Mouse (Mus musculus): ENCODE measurements around the gene Card11. TPM values are rescaled to one million over a fixed set of nuclear protein-coding genes. Genes with fewer than 3 reads are reported as not detected.

Gene Card11
- total and polyA plus RNA-seq, 3 experiments, result 0.23 to 0.82 (median 0.80) TPM

DNA sequence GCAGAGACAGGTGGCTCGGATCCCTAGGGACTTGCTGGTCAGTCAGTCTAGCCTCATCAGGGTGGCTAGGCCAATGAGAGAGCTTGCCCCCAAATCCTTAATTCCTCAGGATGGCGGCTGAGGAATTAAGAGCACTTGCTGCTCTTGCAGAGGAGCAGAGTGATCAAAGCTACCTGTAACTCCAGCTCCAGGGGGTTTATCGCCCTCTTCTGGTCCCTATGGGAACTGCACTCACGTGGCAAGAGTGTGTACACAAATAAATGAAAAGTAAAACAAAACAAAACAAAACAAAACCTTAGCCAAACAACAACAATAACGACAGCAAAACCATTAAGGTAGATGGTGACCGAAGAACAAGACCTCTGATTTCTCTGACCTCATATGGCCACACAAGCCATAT, 121.7 kb downstream of the Card11 start:
- Histone ChIP-seq H3K9ac (ENCODE audit: low read depth, low read length) (no peak overlapping the region), H3K27ac (no peak overlapping the region), H3K4me1 (ENCODE audit: control insufficient read depth, insufficient read depth, low read length) (no peaks in the 10 kb centered on the region), H3K36me3 (ENCODE audit: control insufficient read depth, insufficient read depth, low read length) (no peaks in the 10 kb centered on the region), H3K79me2 (replicated peaks; ENCODE audit: control insufficient read depth, insufficient read depth, low read length) (no peaks in the 10 kb centered on the region), H3K27me3 (ENCODE audit: control insufficient read depth, insufficient read depth, low read length) (no peaks in the 10 kb centered on the region), H3K4me3 (no peak overlapping the region)
- no peak for DNase-seq
- TF ChIP-seq POLR2A (IDR thresholded peaks at IDR 0.05; ENCODE audit: insufficient read depth, low read depth, low read length) (no peak), EP300 (IDR thresholded peaks at IDR 0.05; ENCODE audit: insufficient read depth, low read depth, low read length) (no peak), CTCF (IDR thresholded peaks at IDR 0.05) (peak; percentile 43)
- intact Hi-C loops (cut with DNase I), result loop anchor here (10.0 kb wide), 1 partner anchor 196 kb away; no protein-coding TSS in a partner anchor
- WGBS, result 75% methylated on average over 6 of the region's 6 CpGs

DNA sequence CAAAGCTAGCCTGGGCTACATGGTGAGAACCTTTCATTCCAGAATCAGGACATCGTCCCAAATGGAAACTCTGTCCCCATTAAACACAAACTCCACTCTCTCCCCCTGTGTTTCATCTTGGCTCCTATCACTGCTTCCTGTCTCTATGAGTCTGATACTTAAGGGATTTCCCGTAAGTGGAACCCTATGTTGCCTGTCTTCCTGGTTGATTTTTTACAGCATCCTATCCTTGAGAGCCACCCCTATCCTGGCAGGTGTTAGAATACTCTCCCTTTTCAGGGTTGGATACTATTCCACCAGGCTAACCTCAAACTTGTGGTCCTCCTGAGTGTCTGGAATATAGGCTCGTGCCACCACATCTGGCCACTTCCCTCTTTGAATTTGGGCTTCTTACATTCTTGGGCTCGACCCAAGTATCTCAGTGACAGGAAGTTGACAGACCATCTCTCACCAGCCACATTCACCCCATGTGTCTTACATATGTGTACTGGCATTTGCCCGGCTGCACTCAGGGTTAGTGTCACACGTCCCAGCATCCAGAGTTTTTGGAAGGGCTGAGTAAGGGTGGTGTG, 126.6 kb downstream of the Card11 start:
- no peak overlapping the region for H3K27ac ChIP-seq
- WGBS, result 54% methylated on average over 6 of the region's 6 CpGs
- no peaks in the 10 kb centered on the region for H3K79me2 ChIP-seq (replicated peaks; ENCODE audit: control insufficient read depth, insufficient read depth, low read length)
- H3K36me3 ChIP-seq (ENCODE audit: control insufficient read depth, insufficient read depth, low read length), result no peaks in the 10 kb centered on the region
- H3K4me1 ChIP-seq (ENCODE audit: control insufficient read depth, insufficient read depth, low read length), result no peaks in the 10 kb centered on the region
- no peak for DNase-seq
- no peak overlapping the region for H3K9ac ChIP-seq (ENCODE audit: low read depth, low read length)
- no peaks in the 10 kb centered on the region for H3K27me3 ChIP-seq (ENCODE audit: control insufficient read depth, insufficient read depth, low read length)
- intact Hi-C loops (cut with DNase I), result loop anchor here (10.0 kb wide), 1 partner anchor 201 kb away; no protein-coding TSS in a partner anchor
- no peak overlapping the region for H3K4me3 ChIP-seq
- TF ChIP-seq CTCF (IDR thresholded peaks at IDR 0.05) (no peak), POLR2A (IDR thresholded peaks at IDR 0.05; ENCODE audit: insufficient read depth, low read depth, low read length) (no peak), EP300 (IDR thresholded peaks at IDR 0.05; ENCODE audit: insufficient read depth, low read depth, low read length) (no peak)

DNA sequence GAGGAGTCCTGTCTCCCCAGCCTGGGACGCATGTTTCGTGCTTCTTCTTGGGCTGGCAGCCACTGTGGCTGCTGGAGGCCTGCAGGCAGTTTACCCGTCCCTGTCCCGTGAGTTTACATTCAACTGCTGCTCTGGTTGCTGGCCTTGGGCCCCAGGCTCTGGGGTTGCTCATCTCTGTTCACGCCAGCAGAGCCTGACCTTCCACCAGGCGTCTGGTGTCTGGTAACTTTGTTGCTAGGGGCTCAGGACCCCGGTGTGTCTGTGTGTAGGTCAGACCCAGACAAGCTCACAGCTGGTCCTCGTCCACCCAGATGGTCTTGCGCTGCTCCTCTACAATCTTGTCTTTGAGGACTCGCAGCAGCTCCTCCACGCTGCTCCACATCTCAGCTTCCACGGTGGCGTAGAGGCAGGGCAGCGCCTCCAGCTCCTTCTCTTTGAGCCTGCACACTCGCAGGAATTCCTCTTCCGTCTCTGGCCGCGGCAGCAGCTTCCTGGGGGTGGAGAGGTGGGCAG, 127.3 kb downstream of the Card11 start:
- no peaks in the 10 kb centered on the region for H3K27me3 ChIP-seq (ENCODE audit: control insufficient read depth, insufficient read depth, low read length)
- DNase-seq, result no peak
- no peaks in the 10 kb centered on the region for H3K36me3 ChIP-seq (ENCODE audit: control insufficient read depth, insufficient read depth, low read length)
- no peak overlapping the region for H3K9ac ChIP-seq (ENCODE audit: low read depth, low read length)
- no peak overlapping the region for H3K4me3 ChIP-seq
- no peaks in the 10 kb centered on the region for H3K4me1 ChIP-seq (ENCODE audit: control insufficient read depth, insufficient read depth, low read length)
- 23% methylated on average over 18 of the region's 18 CpGs for WGBS
- H3K27ac ChIP-seq, result no peak overlapping the region
- intact Hi-C loops (cut with DNase I), result loop anchor here (10.0 kb wide), 1 partner anchor 202 kb away; no protein-coding TSS in a partner anchor
- no peaks in the 10 kb centered on the region for H3K79me2 ChIP-seq (replicated peaks; ENCODE audit: control insufficient read depth, insufficient read depth, low read length)
- TF ChIP-seq CTCF (IDR thresholded peaks at IDR 0.05), result peak; percentile 31
- no peak for TF ChIP-seq EP300 (IDR thresholded peaks at IDR 0.05; ENCODE audit: insufficient read depth, low read depth, low read length)
- TF ChIP-seq POLR2A (IDR thresholded peaks at IDR 0.05; ENCODE audit: insufficient read depth, low read depth, low read length), result no peak

DNA sequence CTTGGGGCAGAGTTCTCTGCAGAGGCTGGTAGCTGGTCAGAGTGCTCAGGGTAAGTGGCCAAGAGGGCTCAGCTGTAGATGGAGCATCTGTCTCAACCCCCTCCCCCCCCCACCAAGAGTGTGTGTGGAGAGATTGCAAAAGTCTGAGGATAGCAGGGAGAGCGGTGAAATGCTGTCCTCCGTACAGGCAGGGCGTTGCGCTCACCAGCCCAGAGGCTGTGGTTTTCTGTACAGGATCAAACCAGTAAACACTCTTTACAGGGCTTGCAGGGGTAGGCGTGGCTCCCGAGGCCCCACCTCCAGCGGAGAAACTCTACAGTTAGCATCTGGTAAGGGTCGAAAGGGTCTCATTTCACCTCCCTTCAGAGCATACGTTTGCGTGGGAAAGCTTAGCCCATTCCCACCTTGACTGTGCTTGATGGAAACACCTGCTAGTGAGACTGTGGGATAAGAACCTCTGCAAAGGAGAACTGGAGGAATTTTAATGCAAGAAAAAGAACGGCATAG, 127.8 kb downstream of the Card11 start:
- no peak overlapping the region for H3K9ac ChIP-seq (ENCODE audit: low read depth, low read length)
- H3K79me2 ChIP-seq (replicated peaks; ENCODE audit: control insufficient read depth, insufficient read depth, low read length), result no peaks in the 10 kb centered on the region
- no peaks in the 10 kb centered on the region for H3K36me3 ChIP-seq (ENCODE audit: control insufficient read depth, insufficient read depth, low read length)
- no peak for DNase-seq
- no peaks in the 10 kb centered on the region for H3K4me1 ChIP-seq (ENCODE audit: control insufficient read depth, insufficient read depth, low read length)
- H3K4me3 ChIP-seq, result no peak overlapping the region
- intact Hi-C loops (cut with DNase I), result loop anchor here (10.0 kb wide), 1 partner anchor 202 kb away; no protein-coding TSS in a partner anchor
- WGBS, result 55% methylated on average over 11 of the region's 11 CpGs
- H3K27me3 ChIP-seq (ENCODE audit: control insufficient read depth, insufficient read depth, low read length), result no peaks in the 10 kb centered on the region
- TF ChIP-seq CTCF (IDR thresholded peaks at IDR 0.05) (no peak), POLR2A (IDR thresholded peaks at IDR 0.05; ENCODE audit: insufficient read depth, low read depth, low read length) (no peak), EP300 (IDR thresholded peaks at IDR 0.05; ENCODE audit: insufficient read depth, low read depth, low read length) (no peak)
- no peak overlapping the region for H3K27ac ChIP-seq

DNA sequence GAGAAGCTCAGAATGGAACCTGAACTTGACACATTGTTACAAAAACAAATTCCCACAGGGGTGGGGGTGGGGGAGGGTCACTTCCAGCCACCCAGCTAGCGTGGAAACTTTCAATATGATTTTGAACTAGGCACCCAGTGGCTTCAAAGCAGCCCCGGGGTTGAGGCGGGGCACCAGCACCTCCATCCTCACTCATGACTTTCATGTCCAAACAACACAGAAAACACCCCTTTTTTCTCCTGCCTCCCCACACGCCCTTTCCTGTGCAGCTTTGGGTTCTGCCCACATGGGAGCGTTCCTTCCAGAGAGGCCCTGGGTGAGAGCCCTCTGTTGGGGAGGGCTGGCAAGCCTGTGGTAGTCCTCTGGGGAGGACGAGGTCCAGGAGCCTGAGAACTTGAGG, 129.1 kb downstream of the Card11 start:
- intact Hi-C loops (cut with DNase I), result loop anchor here (10.0 kb wide), 1 partner anchor 204 kb away; no protein-coding TSS in a partner anchor
- no peaks in the 10 kb centered on the region for H3K4me1 ChIP-seq (ENCODE audit: control insufficient read depth, insufficient read depth, low read length)
- no peak overlapping the region for H3K27ac ChIP-seq
- no peak overlapping the region for H3K4me3 ChIP-seq
- no peak for TF ChIP-seq POLR2A (IDR thresholded peaks at IDR 0.05; ENCODE audit: insufficient read depth, low read depth, low read length)
- TF ChIP-seq CTCF (IDR thresholded peaks at IDR 0.05), result no peak
- TF ChIP-seq EP300 (IDR thresholded peaks at IDR 0.05; ENCODE audit: insufficient read depth, low read depth, low read length), result no peak
- no peak overlapping the region for H3K9ac ChIP-seq (ENCODE audit: low read depth, low read length)
- no peaks in the 10 kb centered on the region for H3K79me2 ChIP-seq (replicated peaks; ENCODE audit: control insufficient read depth, insufficient read depth, low read length)
- H3K36me3 ChIP-seq (ENCODE audit: control insufficient read depth, insufficient read depth, low read length), result no peaks in the 10 kb centered on the region
- H3K27me3 ChIP-seq (ENCODE audit: control insufficient read depth, insufficient read depth, low read length), result no peaks in the 10 kb centered on the region
- DNase-seq, result no peak
- 68% methylated on average over 6 of the region's 6 CpGs for WGBS

DNA sequence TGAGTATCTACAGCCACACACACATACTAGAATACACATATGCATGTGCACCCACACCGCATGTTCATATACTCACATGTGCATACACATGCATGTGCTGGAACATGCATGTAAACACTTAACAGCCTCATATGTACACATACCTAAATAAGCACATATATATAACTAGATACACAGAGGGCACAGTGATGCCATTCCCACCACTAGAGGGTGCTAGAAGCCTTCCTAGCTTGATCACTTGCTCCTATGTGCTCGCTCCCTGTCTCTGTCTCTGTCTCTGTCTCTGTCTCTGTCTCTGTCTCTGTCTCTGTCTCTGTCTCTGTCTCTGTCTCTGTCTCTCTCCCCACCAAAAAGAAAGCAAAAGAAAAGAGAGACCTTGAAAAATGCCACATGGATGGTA, 131.3 kb downstream of the Card11 start:
- DNase-seq, result peak in 1 of 2 experiments; percentile 32
- TF ChIP-seq POLR2A (IDR thresholded peaks at IDR 0.05; ENCODE audit: insufficient read depth, low read depth, low read length), result no peak
- TF ChIP-seq CTCF (IDR thresholded peaks at IDR 0.05), result peak; percentile 79
- 0 out of 2 replicates have a peak, but pooled peaks have one; percentile 22 for TF ChIP-seq EP300 (IDR thresholded peaks at IDR 0.05; ENCODE audit: insufficient read depth, low read depth, low read length)
- Histone ChIP-seq H3K36me3 (ENCODE audit: control insufficient read depth, insufficient read depth, low read length) (no peaks in the 10 kb centered on the region), H3K9ac (ENCODE audit: low read depth, low read length) (no peak overlapping the region), H3K27ac (no peak overlapping the region), H3K4me3 (no peak overlapping the region), H3K4me1 (ENCODE audit: control insufficient read depth, insufficient read depth, low read length) (no peaks in the 10 kb centered on the region), H3K79me2 (replicated peaks; ENCODE audit: control insufficient read depth, insufficient read depth, low read length) (no peaks in the 10 kb centered on the region), H3K27me3 (ENCODE audit: control insufficient read depth, insufficient read depth, low read length) (no peaks in the 10 kb centered on the region)
- intact Hi-C loops (cut with DNase I), result no loop called here
- 55% methylated on average over 2 of the region's 2 CpGs for WGBS

Data from heart, adult 2 months (tissue).